Mouse (Mus musculus) left cerebral cortex, postnatal 25 days (tissue): ENCODE measurements at regions not wholly inside any gene's neighbourhood (a gene's known extent, or its start where the extent isn't known, plus 50 kb on each side); places are given as distances from the start of the nearest gene placed in this dataset.

Experiments used
- DNase-seq, 2 experiments: peaks; one replicate each; pipeline ENCODE4 v3.0.0; 2022; ENCODE audit warnings: low spot score in 2 of 2, mixed read lengths in 1 of 2
- intact Hi-C: fragments of 180-260 bp; cut with DNase I; formaldehyde crosslinking; loops from one replicate; pipeline ENCODE4 v1.15.1; 2025

- intact Hi-C loops = no loop called here
- peak; percentile 1 to 2 for DNase-seq
Observed at GRCm38 (mm10) chr3:113169000-113169399, 89.6 kb downstream of the Amy2a5 start.

DNA sequence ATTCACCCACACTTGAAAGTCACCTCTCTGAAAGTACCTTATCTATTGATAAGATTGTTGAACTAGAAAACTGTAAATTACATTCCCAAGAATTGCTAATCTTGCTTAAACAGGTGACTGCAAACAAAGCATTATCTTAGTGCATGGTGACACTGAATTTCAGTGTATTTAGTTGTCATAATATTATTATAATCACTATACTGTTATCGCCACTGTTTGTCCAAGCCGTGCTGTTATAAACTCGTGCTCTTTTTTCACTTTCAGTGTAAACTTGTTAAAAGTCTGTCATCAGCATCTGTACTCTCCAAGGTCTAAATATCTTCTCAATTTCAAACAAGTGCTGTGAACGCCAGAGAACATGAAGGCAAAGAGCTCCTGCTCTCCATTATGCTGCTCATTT lies 96.3 kb downstream of the Amy2a5 start:
- intact Hi-C loops = no loop called here
- DNase-seq = no peak
